Mouse (Mus musculus): Measurements from ENCODE around the gene Vwa5b2. TPM values are rescaled to one million over a fixed set of nuclear protein-coding genes. Genes with fewer than 3 reads are reported as not detected.

Vwa5b2 gene
- polyA plus RNA-seq, 1 experiment from 2014 or later, result 3.7 TPM

DNA sequence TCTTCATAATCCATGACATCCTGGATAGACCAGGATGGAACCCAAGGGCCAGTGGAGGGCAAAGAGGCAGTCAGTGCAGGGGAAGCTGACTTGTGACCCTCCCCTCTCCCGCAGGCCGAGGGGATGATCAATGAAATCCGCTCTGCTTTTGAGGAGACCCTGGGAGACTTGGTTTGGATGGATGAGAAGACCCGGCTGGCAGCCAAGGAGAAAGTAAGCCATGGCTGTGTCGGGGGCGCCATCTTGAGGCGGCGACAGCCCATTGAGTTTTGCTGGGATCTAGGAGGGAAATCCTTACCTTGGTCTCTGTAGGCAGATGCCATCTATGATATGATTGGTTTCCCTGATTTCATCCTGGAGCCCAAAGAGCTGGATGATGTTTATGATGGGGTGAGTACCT lies 52.9 kb downstream of the Vwa5b2 start:
- Histone ChIP-seq H3K9me3 (no peaks in the 10 kb centered on the region), H3K9ac (no peak overlapping the region), H3K4me3 (no peak overlapping the region), H3K36me3 (no peaks in the 10 kb centered on the region), H3K4me2 (replicated peaks) (no peak overlapping the region), H3K4me1 (no peaks in the 10 kb centered on the region), H3K27me3 (no peaks in the 10 kb centered on the region), H3K27ac (no peak overlapping the region)
- no peak for ATAC-seq (ENCODE audit: insufficient number of reproducible peaks, insufficient read depth, low FRiP score, low TSS enrichment)
- WGBS, result 2% methylated on average over 8 of the region's 8 CpGs

- Histone ChIP-seq H3K27me3 (no peaks in the 10 kb centered on the region), H3K36me3 (no peaks in the 10 kb centered on the region), H3K27ac (no peak overlapping the region), H3K9ac (no peak overlapping the region), H3K4me3 (no peak overlapping the region), H3K4me2 (replicated peaks) (no peak overlapping the region), H3K9me3 (no peaks in the 10 kb centered on the region), H3K4me1 (no peaks in the 10 kb centered on the region)
- ATAC-seq (ENCODE audit: insufficient number of reproducible peaks, insufficient read depth, low FRiP score, low TSS enrichment), result no peak
- WGBS, result 85% methylated on average over 7 of the region's 7 CpGs
These were observed 54.6 kb downstream of the Vwa5b2 start for GRCm38 (mm10) chr16:20643911-20644310.

GRCm38 (mm10) chr16:20651076-20651946 lies 62.0 kb downstream of the Vwa5b2 start, which contains the start of gene Psmd2:
TSS of gene Psmd2 (plus strand) at chr16:20651652.
- H3K4me1 ChIP-seq, result peaks cover 11% of the 10 kb centered on the region; the same call in 1 of the 2 replicates
- peak within 1 kb of the TSS; percentile 75 for H3K4me3 ChIP-seq
- no peaks in the 10 kb centered on the region for H3K9me3 ChIP-seq
- peaks cover 19% of the 10 kb centered on the region for H3K36me3 ChIP-seq
- peak within 1 kb of the TSS; percentile 92 for H3K4me2 ChIP-seq (replicated peaks)
- ATAC-seq (ENCODE audit: insufficient number of reproducible peaks, insufficient read depth, low FRiP score, low TSS enrichment), result peak; percentile 95
- peak within 1 kb of the TSS; percentile 64 for H3K27ac ChIP-seq
- H3K27me3 ChIP-seq, result no peaks in the 10 kb centered on the region
- WGBS, result 2% methylated on average over 46 of the region's 46 CpGs
- peak within 1 kb of the TSS; percentile 91 for H3K9ac ChIP-seq

DNA sequence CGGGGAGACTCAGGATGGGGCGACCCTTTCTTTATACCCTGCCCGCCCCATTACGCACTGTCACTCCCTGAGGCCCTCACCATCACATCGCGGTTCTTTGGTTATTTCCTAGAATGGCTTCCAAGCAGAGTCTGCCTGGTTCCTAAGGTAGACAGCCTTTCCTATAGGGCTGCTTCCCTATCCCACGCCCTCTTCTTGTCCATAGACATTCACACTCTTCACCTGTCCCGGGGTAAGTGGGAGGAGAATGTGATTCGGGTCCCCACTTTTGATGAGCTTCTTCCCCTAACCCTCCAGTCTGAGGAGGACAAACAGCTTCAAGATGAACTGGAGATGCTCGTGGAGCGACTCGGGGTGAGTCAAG lies 62.7 kb downstream of the Vwa5b2 start:
- Histone ChIP-seq H3K27ac (no peak overlapping the region), H3K36me3 (peaks cover 25% of the 10 kb centered on the region), H3K9ac (peak overlapping the region; percentile 91), H3K9me3 (no peaks in the 10 kb centered on the region), H3K4me2 (replicated peaks) (peak overlapping the region; percentile 92), H3K27me3 (no peaks in the 10 kb centered on the region), H3K4me3 (peak overlapping the region; percentile 75), H3K4me1 (peaks cover 11% of the 10 kb centered on the region; the same call in 1 of the 2 replicates)
- ATAC-seq (ENCODE audit: insufficient number of reproducible peaks, insufficient read depth, low FRiP score, low TSS enrichment), result peak; percentile 42; the same call in 1 of the 2 replicates
- WGBS, result 14% methylated on average over 12 of the region's 12 CpGs

DNA sequence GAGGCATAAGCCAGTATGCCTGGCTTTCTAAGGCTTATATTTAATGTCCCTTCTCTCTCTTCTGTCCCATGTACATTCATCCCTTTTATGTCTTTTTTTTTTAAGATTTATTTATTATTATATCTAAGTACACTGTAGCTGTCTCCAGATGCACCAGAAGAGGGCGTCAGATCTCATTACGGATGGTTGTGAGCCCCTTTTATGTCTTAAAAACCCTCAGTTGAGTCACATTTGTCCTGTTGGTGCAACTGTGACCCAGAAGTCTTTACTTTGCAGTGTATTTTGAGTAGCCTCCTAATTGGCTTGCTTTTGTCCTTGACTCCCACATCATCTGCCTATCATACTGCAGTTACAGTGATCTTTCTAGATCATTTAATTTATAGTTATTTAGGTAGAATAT lies 64.0 kb downstream of the Vwa5b2 start:
- Histone ChIP-seq H3K4me1 (peaks cover 11% of the 10 kb centered on the region; the same call in 1 of the 2 replicates), H3K27ac (no peak overlapping the region), H3K9ac (no peak overlapping the region), H3K4me3 (no peak overlapping the region), H3K4me2 (replicated peaks) (no peak overlapping the region), H3K36me3 (peaks cover 38% of the 10 kb centered on the region), H3K27me3 (no peaks in the 10 kb centered on the region), H3K9me3 (no peaks in the 10 kb centered on the region)
- 62% methylated on average over 2 of the region's 2 CpGs for WGBS
- no peak for ATAC-seq (ENCODE audit: insufficient number of reproducible peaks, insufficient read depth, low FRiP score, low TSS enrichment)

MicroRNAs encoded within 50 kb of the gene (microRNA counts, 519-probe panel; counts per million panel counts)
- 4,861 counts per million, percentile 85 among the panel's probes with 10 or more counts for microRNA mmu-miR-1224

Small RNA genes lying within 50 kb of the gene (microRNA-seq; reads per million reads assigned to microRNA genes)
- 3.8 reads per million, percentile 17 among the genes with 10 or more reads in this experiment for gene Mir1224

Other genes with a start within 250 kb of the Vwa5b2 start
- gene Abcc5, start 163.1 kb upstream of the Vwa5b2 start, polyA plus RNA-seq (2016; fragmentation: Nextera tagmentation; extraction: Ambion mirVana), result 99.6 and 107 TPM in 2 replicates
- gene Eif2b5, start 90.7 kb upstream of the Vwa5b2 start, polyA plus RNA-seq (2016; fragmentation: Nextera tagmentation; extraction: Ambion mirVana), result 135 and 137 TPM in 2 replicates
- 33.1 and 33.2 TPM in 2 replicates for gene Dvl3, start 72.5 kb upstream of the Vwa5b2 start, polyA plus RNA-seq (2016; fragmentation: Nextera tagmentation; extraction: Ambion mirVana)
- 657 and 677 TPM in 2 replicates for gene Ap2m1, start 54.0 kb upstream of the Vwa5b2 start, polyA plus RNA-seq (2016; fragmentation: Nextera tagmentation; extraction: Ambion mirVana)
- gene Abcf3, start 40.9 kb upstream of the Vwa5b2 start, polyA plus RNA-seq (2016; fragmentation: Nextera tagmentation; extraction: Ambion mirVana), result 72.4 and 79.1 TPM in 2 replicates
- gene Eef1akmt4, start 22.1 kb downstream of the Vwa5b2 start, polyA plus RNA-seq (2016; fragmentation: Nextera tagmentation; extraction: Ambion mirVana), result 30.5 and 31.4 TPM in 2 replicates
- not detected in 2 replicates for gene Gm49333, start 22.1 kb downstream of the Vwa5b2 start, polyA plus RNA-seq (2016; fragmentation: Nextera tagmentation; extraction: Ambion mirVana)
- 36.9 and 39.9 TPM in 2 replicates for gene Alg3, start 22.3 kb downstream of the Vwa5b2 start, polyA plus RNA-seq (2016; fragmentation: Nextera tagmentation; extraction: Ambion mirVana)
- gene Camk2n2, start 31.8 kb downstream of the Vwa5b2 start, polyA plus RNA-seq (2016; fragmentation: Nextera tagmentation; extraction: Ambion mirVana), result 2.1 and 2.4 TPM in 2 replicates
- gene Ece2, start 40.4 kb downstream of the Vwa5b2 start, polyA plus RNA-seq (2016; fragmentation: Nextera tagmentation; extraction: Ambion mirVana), result 7.5 and 7.7 TPM in 2 replicates
- 396 and 401 TPM in 2 replicates for gene Psmd2, start 62.2 kb downstream of the Vwa5b2 start, polyA plus RNA-seq (2016; fragmentation: Nextera tagmentation; extraction: Ambion mirVana)
- gene Eif4g1, start 78.8 kb downstream of the Vwa5b2 start, polyA plus RNA-seq (2016; fragmentation: Nextera tagmentation; extraction: Ambion mirVana), result 213 and 218 TPM in 2 replicates
- 7.2 and 7.7 TPM in 2 replicates for gene Fam131a, start 103.8 kb downstream of the Vwa5b2 start, polyA plus RNA-seq (2016; fragmentation: Nextera tagmentation; extraction: Ambion mirVana)
- gene Polr2h, start 128.2 kb downstream of the Vwa5b2 start, polyA plus RNA-seq (2016; fragmentation: Nextera tagmentation; extraction: Ambion mirVana), result 110 and 118 TPM in 2 replicates
- 28.8 and 31.6 TPM in 2 replicates for gene Clcn2, start 128.3 kb downstream of the Vwa5b2 start, polyA plus RNA-seq (2016; fragmentation: Nextera tagmentation; extraction: Ambion mirVana)
- 4.7 and 5.9 TPM in 2 replicates for gene Chrd, start 143.7 kb downstream of the Vwa5b2 start, polyA plus RNA-seq (2016; fragmentation: Nextera tagmentation; extraction: Ambion mirVana)
- 0.96 and 1.2 TPM in 2 replicates for gene Thpo, start 145.0 kb downstream of the Vwa5b2 start, polyA plus RNA-seq (2016; fragmentation: Nextera tagmentation; extraction: Ambion mirVana)

All from embryonic facial prominence, embryonic 12.5 days (tissue).